Mouse (Mus musculus) MEL (cell line): ENCODE measurements at regions not wholly inside any gene's neighbourhood (a gene's known extent, or its start where the extent isn't known, plus 50 kb on each side); places are given as distances from the start of the nearest gene placed in this dataset.

Experiments
- DNase-seq: peaks from one replicate; pipeline ENCODE4 v3.0.0; 2011; ENCODE audit warnings: low read depth, low spot score
- H3K27ac ChIP-seq: 2 replicates; pipeline ENCODE4 v1.5.1; 2012; ENCODE audit warnings: low read depth, mild to moderate bottlenecking, control low read depth, low read length, moderate library complexity; ENCODE audit not compliant: control insufficient read depth
- H3K27me3 ChIP-seq, 2 experiments: fragments of 150-350 bp in 1 of 2; sonication (generic) in 1 of 2; 2 replicates each; pipeline ENCODE4 v1.6.1; 2012; ENCODE audit warnings: low read length in 2 of 2, mild to moderate bottlenecking in 2 of 2, improper control_type of control experiment in 1 of 2, moderate library complexity in 1 of 2; ENCODE audit not compliant: insufficient read depth in 2 of 2, control insufficient read depth in 1 of 2
- H3K36me3 ChIP-seq, 2 experiments: 2 replicates each; pipeline ENCODE4 v1.6.1; 2012 to 2014; ENCODE audit warnings: low read length in 2 of 2, improper control_type of control experiment in 1 of 2, inconsistent platforms in 1 of 2, mild to moderate bottlenecking in 1 of 2; ENCODE audit not compliant: insufficient read depth in 2 of 2, control insufficient read depth in 1 of 2
- H3K4me1 ChIP-seq, 2 experiments: fragments of 150-350 bp in 1 of 2; sonication (generic) in 1 of 2; 2 replicates each; pipeline ENCODE4 v1.6.1; 2012; ENCODE audit warnings: low read length in 2 of 2, improper control_type of control experiment in 1 of 2, mild to moderate bottlenecking in 1 of 2; ENCODE audit not compliant: insufficient read depth in 2 of 2, control insufficient read depth in 1 of 2
- H3K4me3 ChIP-seq, 2 experiments: fragments of 150-350 bp in 1 of 2; sonication (generic) in 1 of 2; 2 replicates each; pipeline ENCODE4 v1.5.1; 2012; ENCODE audit warnings: low read depth in 2 of 2, low read length in 2 of 2, mild to moderate bottlenecking in 2 of 2, moderate library complexity in 2 of 2, control low read depth in 1 of 2, improper control_type of control experiment in 1 of 2; ENCODE audit not compliant: control insufficient read depth in 1 of 2, insufficient read depth in 1 of 2
- H3K79me2 ChIP-seq: 2 replicates; pipeline ENCODE4 v1.6.1; 2012; ENCODE audit warnings: mild to moderate bottlenecking, low read length, moderate library complexity; ENCODE audit not compliant: control insufficient read depth, poor library complexity, insufficient read depth
- H3K9ac ChIP-seq: 2 replicates; pipeline ENCODE4 v1.6.1; 2012; ENCODE audit warnings: low read depth, mild to moderate bottlenecking, control low read depth, low read length, moderate library complexity; ENCODE audit not compliant: control insufficient read depth, poor library complexity, severe bottlenecking
- H3K9me3 ChIP-seq: fragments of 150-350 bp; sonication (generic); replicated peaks from 2 replicates; pipeline ENCODE4 v1.6.1; 2012; ENCODE audit warnings: mild to moderate bottlenecking, low read length, improper control_type of control experiment, moderate library complexity; ENCODE audit not compliant: insufficient read depth
- CHD2 ChIP-seq: IDR thresholded peaks from 2 replicates; pipeline ENCODE4 v1.6.1; 2011; ENCODE audit warnings: low read length, improper control_type of control experiment
- ELF1 ChIP-seq: IDR thresholded peaks from 2 replicates; pipeline ENCODE4 v1.6.1; 2014; ENCODE audit warnings: low read depth, mild to moderate bottlenecking, inconsistent platforms, low read length, improper control_type of control experiment, moderate library complexity
- EP300 ChIP-seq, 2 experiments: IDR thresholded peaks; 2 replicates each; pipeline ENCODE4 v1.6.1; 2011; ENCODE audit warnings: improper control_type of control experiment in 2 of 2, low read length in 2 of 2, low read depth in 1 of 2, mild to moderate bottlenecking in 1 of 2
- JUND ChIP-seq: IDR thresholded peaks from 2 replicates; pipeline ENCODE4 v1.6.1; 2011; ENCODE audit warnings: low read depth, mild to moderate bottlenecking, improper control_type of control experiment, low read length
- MEF2A ChIP-seq: IDR thresholded peaks from 2 replicates; pipeline ENCODE4 v1.6.1; 2014; ENCODE audit warnings: low read depth, mild to moderate bottlenecking, inconsistent platforms, low read length, improper control_type of control experiment; ENCODE audit not compliant: poor library complexity, insufficient replicate concordance, severe bottlenecking; ENCODE audit errors: extremely low read depth
- MXI1 ChIP-seq: IDR thresholded peaks from 2 replicates; pipeline ENCODE4 v1.6.1; 2011; ENCODE audit warnings: mild to moderate bottlenecking, low read depth, low read length, improper control_type of control experiment
- MYB ChIP-seq: IDR thresholded peaks from 2 replicates; pipeline ENCODE4 v1.6.1; 2011; ENCODE audit warnings: mild to moderate bottlenecking, low read depth, low read length, improper control_type of control experiment
- NRF1 ChIP-seq: IDR thresholded peaks from 2 replicates; pipeline ENCODE4 v1.6.1; 2014; ENCODE audit warnings: low read depth, mild to moderate bottlenecking, inconsistent platforms, low read length, improper control_type of control experiment, moderate library complexity; ENCODE audit not compliant: poor library complexity, insufficient read depth, severe bottlenecking
- POLR2AphosphoS5 ChIP-seq: IDR thresholded peaks from 2 replicates; pipeline ENCODE4 v1.6.1; 2012; ENCODE audit warnings: low read depth, borderline replicate concordance, mild to moderate bottlenecking, inconsistent platforms, low read length, moderate library complexity, mixed read lengths
- RAD21 ChIP-seq: IDR thresholded peaks from 2 replicates; pipeline ENCODE4 v1.6.1; 2011; ENCODE audit warnings: mild to moderate bottlenecking, low read depth, low read length, improper control_type of control experiment
- RCOR1 ChIP-seq: IDR thresholded peaks from 2 replicates; pipeline ENCODE4 v1.6.1; 2012; ENCODE audit warnings: low read depth, mild to moderate bottlenecking, inconsistent platforms, low read length, improper control_type of control experiment
- TBP ChIP-seq: IDR thresholded peaks from 2 replicates; pipeline ENCODE4 v1.8.0; 2011; ENCODE audit warnings: low read depth, low read length, improper control_type of control experiment
- USF1 ChIP-seq: IDR thresholded peaks from 2 replicates; pipeline ENCODE4 v1.6.1; 2014; ENCODE audit warnings: low read depth, mild to moderate bottlenecking, inconsistent platforms, low read length, improper control_type of control experiment, moderate library complexity
- USF2 ChIP-seq, 2 experiments: IDR thresholded peaks; 2 replicates each; pipeline ENCODE4 v1.6.1; 2011 to 2012; ENCODE audit warnings: improper control_type of control experiment in 2 of 2, low read length in 2 of 2, borderline replicate concordance in 1 of 2, inconsistent platforms in 1 of 2, low read depth in 1 of 2, mild to moderate bottlenecking in 1 of 2; ENCODE audit not compliant: insufficient read depth in 1 of 2

- TF ChIP-seq POLR2AphosphoS5 (no peak), USF2 (IDR thresholded peaks at IDR 0.05; ENCODE audit: borderline replicate concordance in 1 of 2, insufficient read depth in 1 of 2, low read depth in 1 of 2, low read length in 2 of 2) (no peak), JUND (no peak), RAD21 (no peak), USF1 (no peak), NRF1 (no peak), CHD2 (no peak)
- TF ChIP-seq, all 39 proteins: peak for 0
- no peak for DNase-seq
- Histone ChIP-seq H3K36me3 (peaks cover 0 to 10% of the 10 kb centered on the region in 2 experiments; a peak in 2 of 4 replicates), H3K4me1 (peaks cover 15 to 30% of the 10 kb centered on the region in 2 experiments), H3K27ac (no peak overlapping the region), H3K9ac (no peak overlapping the region), H3K79me2 (no peaks in the 10 kb centered on the region), H3K4me3 (no peak overlapping the region), H3K27me3 (no peaks in the 10 kb centered on the region), H3K9me3 (no peaks in the 10 kb centered on the region)
Measured at GRCm38 (mm10) chr13:44503257-44503950, 225.9 kb upstream of the Jarid2 start.

DNA sequence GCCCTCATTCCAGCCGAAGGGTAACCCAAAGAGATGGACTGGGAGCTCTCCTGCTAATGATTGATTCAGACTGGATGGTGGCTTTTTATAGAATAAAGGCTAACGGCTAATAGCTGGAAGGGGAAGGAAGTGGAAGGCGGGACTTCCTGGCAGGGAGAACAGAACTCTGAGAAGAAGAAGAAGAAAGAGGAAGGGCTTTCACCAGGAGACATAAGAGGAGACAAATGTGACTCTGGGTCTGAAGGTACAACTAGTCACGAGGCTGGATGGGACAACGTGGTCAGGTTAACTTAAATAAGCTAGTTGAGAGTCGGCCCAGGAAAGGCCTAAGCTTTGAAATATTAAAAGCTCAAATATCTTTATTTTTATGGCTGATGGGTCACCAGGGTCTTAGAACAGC lies 224.8 kb upstream of the Jarid2 start:
- Histone ChIP-seq H3K27ac (peak overlapping the region; percentile 51), H3K9me3 (no peaks in the 10 kb centered on the region), H3K36me3 (peaks cover 0 to 10% of the 10 kb centered on the region in 2 experiments; a peak in 2 of 4 replicates), H3K9ac (no peak overlapping the region), H3K79me2 (no peaks in the 10 kb centered on the region), H3K27me3 (no peaks in the 10 kb centered on the region), H3K4me3 (no peak overlapping the region), H3K4me1 (peaks cover 15 to 30% of the 10 kb centered on the region in 2 experiments)
- TF ChIP-seq ELF1 (0 out of 2 replicates have a peak, but pooled peaks have one; percentile 42), MXI1 (no peak), TBP (0 out of 2 replicates have a peak, but pooled peaks have one; percentile 33), EP300 (IDR thresholded peaks at IDR 0.05; ENCODE audit: low read depth in 1 of 2, low read length in 2 of 2) (peak; percentile 22 to 36; a peak in 3 of 4 replicates), MYB (peak; percentile 29; the same call in 1 of the 2 replicates), RCOR1 (no peak), MEF2A (no peak), USF2 (IDR thresholded peaks at IDR 0.05; ENCODE audit: borderline replicate concordance in 1 of 2, insufficient read depth in 1 of 2, low read depth in 1 of 2, low read length in 2 of 2) (no peak)
- peak; percentile 63 for DNase-seq
